Mouse (Mus musculus) ES-E14 (cell line): Measurements from ENCODE around the gene Coq6. TPM values are rescaled to one million over a fixed set of nuclear protein-coding genes. Genes with fewer than 3 reads are reported as not detected.

Experiments
- DNase-seq: peaks from one replicate; pipeline ENCODE4 v3.0.0-alpha.2; 2013; ENCODE audit warnings: low read depth, low spot score
- H3K27ac ChIP-seq: 2 replicates; pipeline ENCODE4 v1.5.1; 2012; ENCODE audit warnings: low read depth, mild to moderate bottlenecking, low read length, moderate library complexity, mixed read lengths; ENCODE audit not compliant: poor library complexity, insufficient read depth, severe bottlenecking
- H3K36me3 ChIP-seq: 2 replicates; pipeline ENCODE4 v1.6.1; 2012; ENCODE audit warnings: mild to moderate bottlenecking, low read length, moderate library complexity, mixed read lengths; ENCODE audit not compliant: control insufficient read depth, poor library complexity, insufficient read depth, severe bottlenecking
- H3K4me1 ChIP-seq, 2 experiments: fragments of 150-350 bp in 1 of 2; sonication (generic) in 1 of 2; 2 replicates each; pipeline ENCODE4 v1.6.1; 2012; ENCODE audit warnings: low read length in 2 of 2, mild to moderate bottlenecking in 1 of 2, mixed read lengths in 1 of 2; ENCODE audit not compliant: control insufficient read depth in 2 of 2, insufficient read depth in 2 of 2, poor library complexity in 1 of 2
- H3K4me3 ChIP-seq, 2 experiments: fragments of 150-350 bp in 1 of 2; sonication (generic) in 1 of 2; 2 replicates each; pipeline ENCODE4 v1.5.1; 2012; ENCODE audit warnings: low read length in 2 of 2, low read depth in 1 of 2, mild to moderate bottlenecking in 1 of 2, mixed read lengths in 1 of 2; ENCODE audit not compliant: insufficient read depth in 1 of 2, poor library complexity in 1 of 2, severe bottlenecking in 1 of 2
- H3K9ac ChIP-seq: 2 replicates; pipeline ENCODE4 v1.6.1; 2012; ENCODE audit warnings: low read depth, mild to moderate bottlenecking, low read length, mixed read lengths; ENCODE audit not compliant: poor library complexity, insufficient read depth, severe bottlenecking
- H3K9me3 ChIP-seq: fragments of 150-350 bp; sonication (generic); 2 replicates; pipeline ENCODE4 v1.6.1; 2012; ENCODE audit warnings: low read depth, mild to moderate bottlenecking, low read length; ENCODE audit not compliant: control insufficient read depth, insufficient read depth
- CHD2 ChIP-seq: IDR thresholded peaks from 2 replicates; pipeline ENCODE4 v1.6.1; 2014; ENCODE audit warnings: mild to moderate bottlenecking, low read depth, low read length, inconsistent platforms
- HCFC1 ChIP-seq: IDR thresholded peaks from 2 replicates; pipeline ENCODE4 v1.6.1; 2012; ENCODE audit warnings: low read length, inconsistent platforms, borderline replicate concordance; ENCODE audit not compliant: insufficient read depth
- MAFK ChIP-seq: IDR thresholded peaks from 2 replicates; pipeline ENCODE4 v1.6.1; 2014; ENCODE audit warnings: mild to moderate bottlenecking, low read depth, low read length, inconsistent platforms; ENCODE audit not compliant: insufficient read depth
- ZC3H11A ChIP-seq: IDR thresholded peaks from 2 replicates; pipeline ENCODE4 v1.6.1; 2012; ENCODE audit warnings: low read depth, mild to moderate bottlenecking, inconsistent platforms, low read length, borderline replicate concordance
- ZNF384 ChIP-seq: IDR thresholded peaks from 2 replicates; pipeline ENCODE4 v1.6.1; 2012; ENCODE audit warnings: low read depth, low read length, inconsistent platforms
- in situ Hi-C, 2 experiments: fragments of 600-800 bp; cut with MboI; formaldehyde crosslinking; loops; one replicate each; pipeline ENCODE4 v1.15.1; 2025; ENCODE audit warnings: low sequenced_read_pairs in 2 of 2, inconsistent platforms in 1 of 2; ENCODE audit not compliant: unreplicated experiment in 2 of 2
- total RNA-seq: library from RNA; depleted of rRNA; stranded (reverse); fragments of 300-350 nt; gene quantifications from 2 replicates; pipeline ENCODE4 v1.2.3, GENCODE M21; 2012

Coq6 gene
- total RNA-seq, 1 experiment = 49.6 TPM

GRCm38 (mm10) chr12:84404541-84404940 lies 43.1 kb downstream of the Coq6 start:
- Histone ChIP-seq H3K4me1 (peaks cover 0 to 1% of the 10 kb centered on the region in 2 experiments; a peak in 1 of 4 replicates), H3K36me3 (no peaks in the 10 kb centered on the region), H3K9me3 (no peaks in the 10 kb centered on the region), H3K4me3 (no peak overlapping the region), H3K27ac (no peak overlapping the region), H3K9ac (no peak overlapping the region)
- in situ Hi-C loops = no loop called here
- no peak for TF ChIP-seq HCFC1
- TF ChIP-seq ZNF384 = 0 out of 2 replicates have a peak, but pooled peaks have one; percentile 37
- DNase-seq = no peak

GRCm38 (mm10) chr12:84407259-84407658 lies 45.8 kb downstream of the Coq6 start:
- in situ Hi-C loops = no loop called here
- DNase-seq = no peak
- Histone ChIP-seq H3K9me3 (no peaks in the 10 kb centered on the region), H3K4me3 (peak overlapping the region in 1 of 2 experiments; percentile 93; a peak in 1 of 4 replicates), H3K4me1 (peaks cover 0 to 2% of the 10 kb centered on the region in 2 experiments; a peak in 1 of 4 replicates), H3K27ac (no peak overlapping the region), H3K36me3 (no peaks in the 10 kb centered on the region), H3K9ac (no peak overlapping the region)
- TF ChIP-seq HCFC1 (no peak), CHD2 (no peak), ZC3H11A (no peak), MAFK (no peak), ZNF384 (no peak)

GRCm38 (mm10) chr12:84407874-84408818 lies 46.7 kb downstream of the Coq6 start:
- peaks cover 0 to 2% of the 10 kb centered on the region in 2 experiments; a peak in 1 of 4 replicates for H3K4me1 ChIP-seq
- no peak for DNase-seq
- H3K4me3 ChIP-seq = peak overlapping the region; percentile 83 to 93
- in situ Hi-C loops = no loop called here
- no peaks in the 10 kb centered on the region for H3K36me3 ChIP-seq
- H3K27ac ChIP-seq = no peak overlapping the region
- H3K9me3 ChIP-seq = no peaks in the 10 kb centered on the region
- H3K9ac ChIP-seq = peak overlapping the region; percentile 84
- TF ChIP-seq CHD2 (no peak), MAFK (no peak), HCFC1 (no peak), ZC3H11A (no peak)

GRCm38 (mm10) chr12:84408819-84409507 lies 47.5 kb downstream of the Coq6 start, which contains the start of the genes Entpd5 and Bbof1:
Gene Entpd5, minus strand, starts transcription at chr12:84409029.
Gene Bbof1, plus strand, starts transcription at chr12:84409071.
- peak within 1 kb of the TSS; percentile 84 for H3K9ac ChIP-seq
- H3K4me1 ChIP-seq = peaks cover 0 to 2% of the 10 kb centered on the region in 2 experiments; a peak in 1 of 4 replicates
- H3K9me3 ChIP-seq = no peaks in the 10 kb centered on the region
- peak within 1 kb of the TSS; percentile 83 to 93 for H3K4me3 ChIP-seq
- DNase-seq = peak; percentile 71
- TF ChIP-seq HCFC1 (0 out of 2 replicates have a peak, but pooled peaks have one; percentile 38), ZNF384 (0 out of 2 replicates have a peak, but pooled peaks have one; percentile 25), CHD2 (no peak), MAFK (no peak), ZC3H11A (no peak)
- in situ Hi-C loops = no loop called here
- H3K36me3 ChIP-seq = no peaks in the 10 kb centered on the region
- H3K27ac ChIP-seq = no peak within 1 kb of the TSS
